Mouse (Mus musculus): Measurements from ENCODE around the gene Nfam1.

Gene Nfam1

DNA sequence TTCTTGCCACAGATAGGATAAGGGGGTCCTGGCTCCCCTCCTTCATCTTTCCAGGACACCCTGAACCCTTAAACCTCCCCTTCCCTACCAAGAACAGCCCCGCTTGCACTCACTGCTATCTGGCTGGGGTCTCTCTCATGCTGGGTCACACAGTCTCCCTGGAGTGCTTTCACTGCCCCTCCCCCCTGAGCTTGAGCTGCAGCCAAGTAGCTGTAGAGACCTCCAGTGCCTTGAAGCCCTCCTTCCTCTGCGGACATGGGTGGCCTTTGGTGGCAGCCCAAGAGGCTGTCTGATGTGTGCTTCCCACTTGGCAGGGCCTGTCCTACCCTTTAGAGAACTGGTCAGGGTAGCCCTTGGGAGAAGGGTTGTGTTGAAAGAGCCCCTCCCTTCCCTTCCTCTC lies 7.0 kb upstream of the Nfam1 start:
- in situ Hi-C loops (cut with MboI, MseI), result loop anchor here (5.0 kb wide), 3 partner anchors 133 to 238 kb away; no protein-coding TSS in a partner anchor

DNA sequence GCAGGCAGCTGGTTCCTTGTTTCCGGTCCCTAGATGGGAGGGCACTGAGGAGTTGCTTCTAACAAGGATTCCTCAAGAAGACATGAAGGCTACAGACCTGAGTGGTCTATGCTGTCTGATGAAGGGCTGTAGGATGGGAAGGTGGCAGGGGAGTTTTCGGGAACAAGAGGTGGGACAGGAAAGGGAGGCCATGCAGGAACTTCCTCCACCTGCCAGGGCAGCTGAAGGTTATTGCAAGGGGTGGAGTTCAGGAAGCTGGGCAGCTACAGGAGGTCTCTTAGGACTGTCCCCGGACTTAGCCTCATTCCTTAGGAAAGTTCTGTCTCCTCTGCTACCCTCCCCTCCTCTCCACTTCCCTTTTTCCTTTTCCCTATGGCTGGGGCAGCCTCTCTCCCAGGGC lies 5.7 kb upstream of the Nfam1 start:
- in situ Hi-C loops (cut with MboI, MseI), result loop anchor here in 1 of 2 experiments (5.0 kb wide), 1 partner anchor 57 kb away; no protein-coding TSS in a partner anchor

- in situ Hi-C loops (cut with MboI, MseI), result loop anchor here in 1 of 2 experiments (5.0 kb wide), 1 partner anchor 56 kb away; no protein-coding TSS in a partner anchor
Observed at GRCm38 (mm10) chr15:83037755-83038483, 4.8 kb upstream of the Nfam1 start.

DNA sequence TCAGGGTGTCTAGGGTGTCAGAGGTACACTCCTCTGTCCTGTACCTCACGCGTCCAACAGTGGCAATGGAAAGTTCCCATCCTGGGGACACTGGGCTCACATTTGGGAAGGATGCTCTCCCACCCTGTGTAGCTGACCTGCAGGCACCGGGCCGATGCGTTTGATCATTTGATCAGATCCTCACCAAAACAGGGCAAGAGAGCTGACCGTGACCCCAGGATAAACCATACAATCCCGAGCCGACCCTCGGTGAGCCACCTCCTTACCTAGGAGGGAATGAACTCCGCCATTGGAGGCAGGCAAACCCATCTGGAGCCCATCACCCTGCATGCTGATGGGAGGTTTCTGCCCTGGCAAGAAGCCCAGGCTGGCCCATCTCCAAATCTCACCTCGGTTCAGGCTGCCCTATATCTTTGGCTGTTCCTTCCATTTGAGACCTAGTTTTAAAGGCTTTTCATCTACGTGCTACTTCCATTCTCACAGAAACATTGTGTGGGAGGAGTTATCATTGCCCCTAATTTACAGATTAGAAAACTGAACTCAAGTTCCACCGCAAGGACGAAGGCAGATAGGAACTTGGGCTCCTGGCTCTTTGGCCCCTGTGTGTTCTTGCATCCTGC lies 3.9 kb upstream of the Nfam1 start:
- in situ Hi-C loops (cut with MboI, MseI), result loop anchor here in 1 of 2 experiments (5.0 kb wide), 1 partner anchor 55 kb away; no protein-coding TSS in a partner anchor

DNA sequence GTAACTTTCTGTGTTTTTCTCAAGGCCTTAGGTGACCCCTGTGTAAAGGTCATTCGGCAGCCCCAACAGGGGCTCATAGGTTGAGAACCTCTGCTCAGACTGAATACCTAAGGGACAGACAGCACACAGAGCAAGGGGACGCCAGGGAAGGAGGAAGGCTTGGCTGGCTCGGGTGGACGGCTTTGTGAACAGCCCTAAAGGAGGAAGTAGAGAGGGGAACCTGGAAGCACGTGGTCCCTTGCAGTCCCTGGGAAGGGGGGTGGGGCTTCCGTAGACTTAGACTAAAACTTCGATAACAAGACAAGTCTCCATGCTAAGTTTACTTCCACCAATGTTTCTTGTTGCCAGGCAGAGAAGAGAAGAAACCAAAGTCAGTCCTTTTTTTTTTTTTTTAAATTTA lies 3.0 kb upstream of the Nfam1 start:
- in situ Hi-C loops (cut with MboI, MseI), result loop anchor here in 1 of 2 experiments (5.0 kb wide), 1 partner anchor 54 kb away; no protein-coding TSS in a partner anchor

DNA sequence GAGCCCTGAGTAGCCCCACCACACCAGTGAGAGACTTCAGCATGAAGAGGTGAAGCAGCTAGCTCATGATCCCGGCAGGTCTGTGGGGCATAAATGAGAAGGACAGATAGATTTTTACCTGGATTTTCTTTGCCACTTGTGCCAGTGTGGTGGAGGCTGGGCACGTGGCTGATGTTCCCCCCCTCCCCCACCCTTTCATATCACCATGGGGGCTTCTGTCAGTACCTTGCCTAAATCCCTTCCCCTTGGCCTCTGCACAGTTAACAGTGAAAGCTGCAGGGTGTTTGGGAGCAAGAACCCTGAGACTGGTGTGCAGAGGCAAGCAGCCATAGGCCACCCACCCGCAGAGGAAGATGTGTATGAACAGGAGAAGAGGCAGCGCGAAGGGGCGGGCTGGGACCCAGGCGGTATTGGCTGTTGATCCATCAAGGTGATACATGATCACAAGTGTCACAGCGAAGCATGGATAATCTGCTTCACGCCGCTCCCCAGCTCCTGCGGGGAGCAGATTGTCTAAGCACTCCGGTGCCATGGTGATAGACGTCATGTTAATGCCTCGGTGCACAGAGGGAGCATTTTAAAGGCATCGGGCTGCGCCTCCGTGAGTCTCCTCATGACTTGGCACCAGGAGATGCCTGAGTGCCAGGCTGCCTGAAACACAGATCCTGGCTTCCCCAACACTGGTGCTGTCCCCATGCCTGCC lies 1.3 kb upstream of the Nfam1 start:
- in situ Hi-C loops (cut with MboI, MseI), result no loop called here

DNA sequence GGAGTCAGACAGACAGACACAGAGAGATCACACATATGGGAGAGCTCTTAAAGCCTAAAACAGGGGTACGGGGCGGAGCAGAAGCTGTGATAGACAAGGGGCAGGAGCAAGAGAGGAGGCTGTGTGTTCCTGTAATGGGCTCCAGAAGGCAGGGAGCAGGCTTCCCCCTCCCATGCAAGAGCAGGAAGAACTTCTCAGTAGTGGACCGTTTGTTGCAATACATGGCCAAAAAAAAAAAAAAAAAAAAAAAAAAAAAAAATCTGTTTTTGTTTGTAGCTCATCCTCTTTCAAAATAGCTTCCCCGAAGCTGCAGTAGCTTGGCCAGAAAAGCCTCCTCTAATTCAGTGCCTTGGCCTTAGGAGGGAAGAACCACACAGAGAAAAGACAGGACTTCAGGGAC lies 2.2 kb downstream of the Nfam1 start:
- in situ Hi-C loops (cut with MboI, MseI), result no loop called here

GRCm38 (mm10) chr15:83029725-83030718 lies 3.1 kb downstream of the Nfam1 start:
- in situ Hi-C loops (cut with MboI, MseI), result loop anchor here in 1 of 2 experiments (5.0 kb wide), 1 partner anchor 523 kb away; no protein-coding TSS in a partner anchor

DNA sequence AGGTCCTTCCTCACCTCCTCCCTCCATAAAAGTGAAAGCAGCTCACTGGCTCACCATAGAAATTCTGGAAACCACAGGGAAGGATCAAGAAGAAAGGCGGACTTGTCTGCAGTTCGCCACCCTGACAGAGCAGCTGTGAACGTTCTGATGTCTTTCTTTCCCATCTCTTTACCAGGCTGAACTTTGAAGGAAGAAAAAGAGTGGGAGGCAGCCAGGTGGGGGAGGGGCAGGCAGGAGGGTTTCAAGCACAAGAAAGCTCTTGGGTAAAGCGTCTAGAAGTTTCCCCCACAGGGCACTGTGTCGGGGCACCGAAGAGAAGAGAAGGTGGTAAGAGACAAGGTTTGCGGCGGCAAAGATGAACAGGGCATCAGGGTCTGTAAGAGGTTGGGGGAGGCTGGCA lies 7.0 kb downstream of the Nfam1 start:
- in situ Hi-C loops (cut with MboI, MseI), result loop anchor here in 1 of 2 experiments (5.0 kb wide), 1 partner anchor 519 kb away; no protein-coding TSS in a partner anchor

GRCm38 (mm10) chr15:83025041-83025760 lies 7.9 kb downstream of the Nfam1 start:
- in situ Hi-C loops (cut with MboI, MseI), result loop anchor here in 1 of 2 experiments (5.0 kb wide), 1 partner anchor 518 kb away; no protein-coding TSS in a partner anchor

DNA sequence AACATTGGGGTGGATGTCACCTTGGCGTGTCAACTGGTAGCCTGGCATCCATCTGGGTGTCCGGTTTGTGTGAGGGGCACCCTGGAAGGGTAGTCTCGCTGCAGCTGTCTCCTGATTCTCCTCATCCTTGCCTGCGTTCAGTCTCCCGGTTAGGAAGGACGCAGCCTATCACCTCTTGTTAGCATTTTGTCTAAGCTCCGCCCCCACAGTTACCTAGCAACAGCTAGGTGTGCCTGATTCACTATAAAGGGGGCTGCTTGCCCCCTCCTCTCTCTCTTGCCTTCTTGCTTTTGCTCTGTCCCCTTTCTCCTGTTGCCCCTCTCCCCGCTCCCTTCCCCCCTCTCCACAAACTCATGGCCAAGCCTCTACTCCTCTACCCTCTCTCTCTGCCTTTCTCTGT lies 10.2 kb downstream of the Nfam1 start:
- in situ Hi-C loops (cut with MboI, MseI), result no loop called here

- in situ Hi-C loops (cut with MboI, MseI), result no loop called here
Observed at GRCm38 (mm10) chr15:83010990-83011664, 22.0 kb downstream of the Nfam1 start.

DNA sequence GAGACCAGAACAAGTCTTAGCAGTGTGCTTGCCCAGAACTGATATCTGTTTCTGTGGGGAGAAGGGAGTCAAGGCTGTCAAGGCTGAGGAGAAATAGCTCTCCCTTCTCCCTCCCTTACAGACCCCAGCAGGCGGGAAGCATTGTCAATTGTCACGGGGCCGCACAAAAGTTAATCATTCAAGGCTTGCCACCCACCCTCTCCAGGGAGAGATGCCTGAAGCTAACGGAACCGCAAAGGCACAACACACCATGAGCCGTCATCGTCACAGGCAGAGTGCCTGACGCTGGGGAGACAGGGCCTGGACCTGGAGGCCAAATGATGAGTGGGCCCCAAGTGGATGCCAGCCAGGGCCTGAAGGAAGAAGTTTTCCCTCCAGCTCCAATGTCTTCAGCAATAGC lies 22.7 kb downstream of the Nfam1 start:
- in situ Hi-C loops (cut with MboI, MseI), result no loop called here

DNA sequence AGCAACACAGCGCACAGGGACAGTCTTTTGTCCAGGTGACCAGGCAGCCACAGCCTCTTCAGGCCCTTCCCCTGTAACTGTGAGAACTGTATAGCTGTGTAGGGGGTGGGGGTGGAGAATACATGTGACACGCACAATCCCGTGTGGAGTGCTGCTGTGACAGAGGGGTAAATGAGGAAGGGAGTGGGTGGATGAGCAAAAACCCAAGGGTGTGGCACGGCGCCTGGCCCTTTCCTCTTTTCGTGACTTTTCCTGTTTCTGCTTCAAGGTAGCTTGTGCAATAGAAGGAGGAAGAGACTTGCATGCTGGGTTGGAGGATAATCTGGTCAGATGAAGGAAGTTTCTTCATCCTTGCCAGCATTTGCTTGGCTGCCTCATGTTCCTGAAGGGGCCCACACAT lies 23.6 kb downstream of the Nfam1 start:
- in situ Hi-C loops (cut with MboI, MseI), result no loop called here

- in situ Hi-C loops (cut with MboI, MseI), result no loop called here
Observed at GRCm38 (mm10) chr15:83008761-83009423, 24.2 kb downstream of the Nfam1 start.

DNA sequence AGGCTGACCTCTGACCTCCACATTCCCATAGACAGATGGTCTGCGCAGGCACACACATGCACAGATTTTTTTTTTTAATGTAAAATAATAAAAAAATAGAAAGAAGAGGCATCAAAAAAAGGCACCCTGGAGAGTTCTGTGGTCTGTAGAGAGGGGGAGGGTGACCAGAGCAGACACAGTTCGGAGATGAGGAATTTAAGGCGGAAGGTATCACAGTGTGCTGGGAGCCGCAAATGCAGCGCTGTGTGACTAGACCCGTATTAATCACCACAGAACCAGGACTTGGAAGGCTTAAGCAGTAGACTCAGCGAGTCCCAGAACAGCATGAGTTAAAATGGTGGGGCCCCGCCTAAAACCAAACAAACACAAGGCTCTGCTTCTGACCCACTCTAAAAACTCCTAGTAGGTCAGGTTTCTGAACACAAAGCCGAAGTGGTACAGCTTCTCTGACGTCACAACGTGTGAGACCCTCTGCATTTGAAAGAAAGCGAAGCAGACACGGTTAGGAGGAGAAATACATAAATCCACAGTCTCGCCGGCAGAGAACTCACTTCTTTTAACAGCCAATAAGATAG lies 25.7 kb downstream of the Nfam1 start:
- in situ Hi-C loops (cut with MboI, MseI), result no loop called here

- in situ Hi-C loops (cut with MboI, MseI), result no loop called here
Observed at GRCm38 (mm10) chr15:83002665-83003548, 30.2 kb downstream of the Nfam1 start.

- in situ Hi-C loops (cut with MboI, MseI), result no loop called here
Observed at GRCm38 (mm10) chr15:82998811-82999221, 34.3 kb downstream of the Nfam1 start.

All from T-helper 17 cell (primary cell).